Mouse (Mus musculus) G1E-ER4 (cell line): Measurements from ENCODE around the gene Cox6a1. TPM values are rescaled to one million over a fixed set of nuclear protein-coding genes. Genes with fewer than 3 reads are reported as not detected.

ENCODE experiments used
- GATA1 ChIP-seq: IDR thresholded peaks from one replicate; pipeline ENCODE4 v1.8.0; 2012; ENCODE audit warnings: low read length, inconsistent platforms
- polyA plus RNA-seq: library from polyadenylated mRNA; stranded (reverse); fragments of >175 nt; gene quantifications from 2 replicates; pipeline ENCODE4 v1.2.3, GENCODE M21; 2012

The Cox6a1 gene
- 2,043 and 2,441 TPM in 2 replicates for polyA plus RNA-seq

- TF ChIP-seq GATA1 = no peak
Observed at GRCm38 (mm10) chr5:115348546-115349224, at the start of gene Cox6a1. Gene Cox6a1, minus strand, starts transcription at chr5:115348981.

- no peak for TF ChIP-seq GATA1
Observed at GRCm38 (mm10) chr5:115397839-115398780, 49.3 kb upstream of the Cox6a1 start.

GRCm38 (mm10) chr5:115396654-115397053, 47.9 kb upstream of the Cox6a1 start:
- TF ChIP-seq GATA1 = no peak

GRCm38 (mm10) chr5:115394836-115395235, 46.1 kb upstream of the Cox6a1 start:
- no peak for TF ChIP-seq GATA1

GRCm38 (mm10) chr5:115394223-115394622, 45.4 kb upstream of the Cox6a1 start:
- TF ChIP-seq GATA1 = no peak

- TF ChIP-seq GATA1 = no peak
Observed at GRCm38 (mm10) chr5:115392969-115393368, 44.2 kb upstream of the Cox6a1 start.

DNA sequence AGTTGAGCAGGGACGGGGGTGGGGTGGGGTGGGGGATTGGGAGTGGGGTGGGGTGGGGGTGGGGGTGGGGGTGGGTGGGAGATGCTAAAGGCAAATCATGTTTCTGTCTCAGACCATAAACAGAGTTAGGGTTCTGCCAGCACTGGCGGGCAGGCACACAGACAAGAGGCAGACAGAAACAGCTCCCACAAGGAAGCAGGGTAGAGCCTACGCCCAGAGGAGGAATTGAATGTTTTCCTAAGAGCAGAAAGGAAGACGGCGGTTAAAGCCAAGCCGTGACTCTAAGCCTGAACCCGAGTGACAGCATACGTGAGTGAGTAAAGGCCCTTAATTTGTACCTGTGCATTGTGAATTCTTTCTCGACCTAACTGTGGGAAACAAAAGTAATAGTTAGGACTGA, 43.2 kb upstream of the Cox6a1 start:
- TF ChIP-seq GATA1 = no peak

GRCm38 (mm10) chr5:115375436-115375835, 26.7 kb upstream of the Cox6a1 start:
- no peak for TF ChIP-seq GATA1

DNA sequence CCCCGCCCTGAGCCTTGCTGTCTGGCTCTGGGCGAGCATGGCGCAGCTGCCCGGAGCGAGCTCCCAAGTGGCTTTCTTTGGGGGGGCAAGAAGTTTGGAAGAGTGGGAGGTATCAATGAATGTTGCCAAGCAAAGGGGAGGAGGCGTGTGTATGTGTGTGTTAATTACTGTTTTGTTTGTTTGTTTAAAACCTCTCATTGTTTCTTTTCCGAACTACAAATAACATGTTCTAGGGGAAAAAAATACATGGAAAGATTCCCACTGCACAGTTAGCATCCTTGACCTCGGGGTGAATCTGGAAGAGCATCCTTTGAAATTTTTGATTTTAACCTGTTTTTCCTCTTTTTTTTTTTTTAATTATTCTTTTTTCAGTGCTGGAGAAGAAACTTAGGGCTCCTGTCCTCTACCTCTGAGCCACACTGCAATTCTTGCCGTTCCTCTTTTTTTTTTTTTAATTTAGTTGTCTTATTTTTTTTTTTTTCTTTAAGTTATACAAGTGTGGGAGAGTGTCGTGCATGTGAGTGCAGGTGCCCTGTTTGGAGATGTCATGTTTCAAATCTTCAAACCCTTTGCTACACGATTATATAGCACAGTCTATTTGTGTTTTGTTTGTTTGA, 25.5 kb upstream of the Cox6a1 start:
- TF ChIP-seq GATA1 = no peak

GRCm38 (mm10) chr5:115373441-115374203, 24.8 kb upstream of the Cox6a1 start:
- TF ChIP-seq GATA1 = no peak

DNA sequence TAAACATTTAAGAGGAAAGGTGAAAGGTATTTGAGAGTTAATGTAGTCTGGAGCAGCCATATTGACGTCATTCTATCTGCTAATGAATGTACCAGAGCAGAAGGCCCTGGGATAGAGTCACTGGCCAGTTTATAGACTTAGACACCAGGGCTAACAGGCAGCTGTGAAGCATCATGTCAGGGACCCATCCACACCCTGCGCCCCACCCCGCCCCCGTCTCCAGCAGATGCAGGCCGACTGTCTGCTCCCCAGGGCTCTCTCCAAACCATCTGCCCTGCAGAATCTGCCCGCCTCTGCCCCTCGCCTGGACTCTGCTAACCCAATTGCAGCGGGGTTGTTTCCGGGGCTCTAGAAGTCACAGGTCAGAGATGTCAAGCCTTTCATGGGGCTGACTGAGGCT, 23.0 kb upstream of the Cox6a1 start:
- no peak for TF ChIP-seq GATA1

GRCm38 (mm10) chr5:115364782-115365181, 16.0 kb upstream of the Cox6a1 start:
- TF ChIP-seq GATA1 = no peak

DNA sequence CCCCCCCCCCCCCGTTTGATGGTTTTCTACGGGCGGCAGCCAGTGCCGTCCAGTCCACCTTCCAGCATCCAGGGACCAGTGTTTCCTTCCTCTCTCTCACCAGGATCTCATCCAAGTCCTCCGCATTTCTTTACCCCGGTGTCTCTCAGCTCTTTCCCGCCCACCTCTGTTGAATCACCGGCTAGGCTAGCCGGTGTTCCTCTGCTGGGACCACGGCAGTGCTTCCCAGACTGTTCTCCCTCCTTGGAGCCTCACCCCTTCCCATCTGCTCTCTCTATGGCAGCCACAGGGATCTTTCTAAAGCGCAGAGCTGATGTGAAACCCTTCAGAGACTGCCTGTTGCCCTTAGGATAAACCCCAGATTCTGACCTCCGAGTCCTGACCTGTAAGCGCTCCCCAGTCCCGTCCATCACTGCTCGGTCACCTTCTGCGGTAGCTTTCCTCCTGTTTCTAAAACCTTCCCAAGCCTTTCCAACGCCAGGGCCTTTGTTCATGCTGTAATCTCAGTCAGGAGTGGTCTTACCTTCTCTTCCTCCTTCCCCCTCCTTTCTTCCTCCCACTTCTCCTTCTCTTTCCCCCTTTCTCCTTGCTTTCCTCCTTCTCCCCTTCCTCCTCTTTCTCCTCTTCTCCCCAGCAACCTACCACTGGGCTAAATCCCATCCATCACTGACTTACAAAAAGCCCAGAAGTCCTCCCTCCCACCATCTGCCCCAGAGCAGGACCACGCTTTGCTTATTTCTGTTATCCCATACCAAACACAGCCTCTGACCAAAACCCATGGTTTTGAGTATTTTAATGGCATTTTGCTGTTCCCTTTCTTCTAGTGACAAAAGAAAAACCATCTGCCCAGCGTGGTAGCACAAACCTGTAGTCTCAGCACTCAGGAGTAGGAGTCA, 14.3 kb upstream of the Cox6a1 start:
- TF ChIP-seq GATA1 = no peak

DNA sequence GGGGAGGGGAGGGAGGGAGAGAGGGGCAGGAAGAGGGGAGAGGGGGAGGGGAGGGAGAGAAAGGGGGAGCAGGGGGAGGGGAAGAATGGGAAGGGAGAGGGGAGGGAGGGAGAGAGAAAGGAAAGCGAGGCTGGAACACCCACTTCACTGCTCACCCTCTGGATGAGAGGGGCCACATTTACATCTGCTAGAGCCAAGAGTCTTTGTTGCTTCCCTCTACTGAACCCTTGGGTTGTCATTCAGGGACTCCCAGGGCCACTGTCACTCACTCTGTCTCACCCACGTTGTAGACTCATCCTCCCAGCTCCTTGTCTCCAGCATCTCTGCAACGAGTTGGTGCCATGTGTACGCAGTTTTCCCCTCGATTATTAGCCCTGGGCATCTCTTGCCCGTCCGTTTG, 13.4 kb upstream of the Cox6a1 start:
- no peak for TF ChIP-seq GATA1

DNA sequence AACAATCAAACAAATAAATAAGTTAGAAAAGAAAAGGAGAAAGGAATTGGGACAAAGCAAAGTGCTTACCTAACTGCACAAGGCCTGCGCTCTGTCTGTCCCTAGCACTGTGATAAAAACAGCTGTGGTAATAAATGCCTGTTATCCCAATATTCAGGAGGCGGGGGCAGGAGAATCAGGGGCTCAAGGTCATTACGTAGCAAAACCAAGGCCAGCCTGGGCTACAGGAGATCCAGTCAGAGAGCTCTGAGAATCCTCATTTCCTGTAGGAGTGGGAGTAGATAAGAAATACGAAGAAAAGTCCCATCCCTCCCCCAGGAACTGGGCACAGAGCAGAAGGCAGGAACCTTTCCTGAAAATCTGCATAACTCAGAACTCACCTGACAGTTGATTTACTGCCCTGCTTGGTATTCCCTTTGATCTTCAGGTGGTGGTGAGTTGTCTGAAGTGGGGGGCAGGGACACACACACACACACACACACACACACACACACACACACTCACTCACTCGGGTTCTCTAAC, 11.1 kb upstream of the Cox6a1 start:
- no peak for TF ChIP-seq GATA1
